Mouse (Mus musculus): ENCODE results near the gene Chmp2b.

DNA sequence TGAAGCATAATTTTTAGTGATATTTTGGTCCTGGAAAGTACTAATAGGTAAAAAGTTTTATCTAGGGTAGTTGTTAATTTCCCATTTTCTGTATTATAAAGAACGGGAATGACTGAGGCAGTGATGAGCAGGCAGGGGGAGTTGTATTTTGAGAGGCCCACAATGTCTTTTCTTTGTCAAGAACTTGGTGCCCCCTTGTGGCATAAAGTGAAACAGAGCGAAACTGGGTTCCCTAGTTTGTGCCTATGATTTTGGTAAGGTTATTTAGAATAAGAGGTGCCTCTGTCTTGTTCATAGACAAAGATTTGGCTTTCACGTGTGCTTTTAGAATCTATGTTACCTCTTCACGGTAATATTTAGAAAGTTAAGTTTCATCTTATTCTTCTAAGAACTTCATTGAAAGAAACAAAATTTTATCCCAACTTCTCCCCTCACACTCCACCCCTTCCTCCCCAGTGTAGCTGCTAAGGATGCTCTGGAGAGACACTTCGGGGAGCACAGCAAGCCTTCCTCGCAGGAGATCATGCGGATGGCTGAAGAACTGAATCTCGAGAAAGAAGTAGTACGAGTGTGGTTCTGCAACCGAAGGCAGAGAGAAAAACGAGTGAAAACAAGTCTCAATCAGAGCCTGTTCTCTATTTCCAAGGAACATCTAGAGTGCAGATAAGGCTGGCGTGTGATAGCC, 29.1 kb downstream of the Chmp2b start:
- TF ChIP-seq CTCF (IDR thresholded peaks at IDR 0.05; ENCODE audit: low read depth, low read length) (no peak), TAL1 (conservative IDR thresholded peaks at IDR 0.05; ENCODE audit: low read depth, low read length) (no peak), GATA1 (IDR thresholded peaks at IDR 0.05; ENCODE audit: borderline replicate concordance, low read length) (no peak), POLR2AphosphoS5 (IDR thresholded peaks at IDR 0.05; ENCODE audit: insufficient replicate concordance, low read depth, low read length) (no peak)
